Mouse (Mus musculus): ENCODE measurements around the gene Cdca4. TPM values are rescaled to one million over a fixed set of nuclear protein-coding genes. Genes with fewer than 3 reads are reported as not detected.
"Not testable (repeated sequence)": the region's sequence is repeated elsewhere in the genome, so short reads cannot be mapped to it uniquely, and the experiment has no call there.

Cdca4 gene
- polyA plus RNA-seq, 1 experiment: 10.2 TPM

GRCm38 (mm10) chr12:112828501-112829243 is 551 bp downstream of the Cdca4 start:
- peak in 1 of 2 experiments; percentile 70 for DNase-seq (ENCODE audit: extremely low spot score in 1 of 2, low spot score in 1 of 2)

- peak in 1 of 2 experiments; percentile 63 for DNase-seq (ENCODE audit: extremely low spot score in 1 of 2, low spot score in 1 of 2)
Measured at GRCm38 (mm10) chr12:112825901-112826300, 3.3 kb downstream of the Cdca4 start.

GRCm38 (mm10) chr12:112823221-112823620 is 6.0 kb downstream of the Cdca4 start:
- no peak for DNase-seq (ENCODE audit: extremely low spot score in 1 of 2, low spot score in 1 of 2)

GRCm38 (mm10) chr12:112822676-112823075 is 6.5 kb downstream of the Cdca4 start:
- DNase-seq (ENCODE audit: extremely low spot score in 1 of 2, low spot score in 1 of 2): no peak

GRCm38 (mm10) chr12:112821974-112822373 is 7.2 kb downstream of the Cdca4 start:
- no peak for DNase-seq (ENCODE audit: extremely low spot score in 1 of 2, low spot score in 1 of 2)

- no peak for DNase-seq (ENCODE audit: extremely low spot score in 1 of 2, low spot score in 1 of 2)
Measured at GRCm38 (mm10) chr12:112821216-112821615, 8.0 kb downstream of the Cdca4 start.

DNA sequence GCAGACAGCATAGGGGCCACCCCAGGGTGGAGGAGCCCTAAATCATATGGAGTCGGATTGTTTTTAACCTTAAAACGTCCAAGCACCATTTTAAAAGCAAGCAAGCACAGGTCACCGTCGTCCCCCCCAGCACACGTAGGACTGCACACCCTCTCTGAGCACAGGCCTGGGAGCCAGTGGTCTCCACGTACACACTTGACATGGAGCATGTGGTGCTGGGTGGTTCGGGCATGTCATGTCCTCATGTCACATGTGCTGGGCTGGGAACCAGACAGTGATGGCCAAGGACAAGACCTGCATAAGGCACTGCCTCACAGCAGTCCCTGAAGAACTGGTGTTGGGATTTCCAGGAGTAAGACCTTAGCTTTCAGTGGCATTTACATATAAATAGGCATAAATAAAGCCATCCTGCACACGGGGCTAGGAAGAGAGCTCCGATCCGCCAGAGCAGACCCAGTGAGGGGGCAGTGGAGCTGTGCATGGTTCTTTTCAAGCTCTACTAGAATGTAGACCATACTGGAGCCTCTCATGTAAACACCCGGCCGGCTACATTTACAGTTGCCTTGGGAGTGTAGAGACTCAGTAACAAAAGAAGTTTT is 8.7 kb downstream of the Cdca4 start:
- no peak for DNase-seq (ENCODE audit: extremely low spot score in 1 of 2, low spot score in 1 of 2)

DNA sequence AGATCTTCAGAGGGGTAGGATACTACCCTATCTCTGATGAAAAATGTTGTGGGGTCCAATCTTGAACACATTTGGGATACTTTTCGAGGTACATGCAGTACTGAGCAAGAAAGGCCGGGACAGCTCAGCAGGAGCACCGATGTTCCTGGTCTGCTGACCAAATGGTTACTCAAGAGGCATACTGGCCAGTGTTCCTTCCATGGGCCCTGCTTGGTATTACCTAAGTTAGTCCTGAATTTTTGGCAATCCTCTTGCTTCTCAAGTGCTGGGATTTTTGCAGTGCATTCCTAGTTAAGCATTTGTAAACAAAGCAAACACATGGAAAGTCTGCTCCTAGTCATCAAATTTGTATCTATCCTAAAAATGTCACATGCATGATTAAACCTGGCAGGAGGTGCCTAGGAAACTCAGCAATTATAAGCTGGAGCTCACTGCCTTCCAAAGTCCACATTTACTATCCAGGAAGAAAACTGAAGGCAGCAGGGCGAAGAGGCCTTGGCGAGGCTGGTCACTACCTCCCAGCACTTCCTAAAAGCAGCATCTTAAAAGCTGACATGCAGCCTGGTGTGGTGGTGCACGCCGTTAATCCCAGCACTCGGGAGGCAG is 10.1 kb downstream of the Cdca4 start:
- DNase-seq (ENCODE audit: extremely low spot score in 1 of 2, low spot score in 1 of 2): no peak

DNA sequence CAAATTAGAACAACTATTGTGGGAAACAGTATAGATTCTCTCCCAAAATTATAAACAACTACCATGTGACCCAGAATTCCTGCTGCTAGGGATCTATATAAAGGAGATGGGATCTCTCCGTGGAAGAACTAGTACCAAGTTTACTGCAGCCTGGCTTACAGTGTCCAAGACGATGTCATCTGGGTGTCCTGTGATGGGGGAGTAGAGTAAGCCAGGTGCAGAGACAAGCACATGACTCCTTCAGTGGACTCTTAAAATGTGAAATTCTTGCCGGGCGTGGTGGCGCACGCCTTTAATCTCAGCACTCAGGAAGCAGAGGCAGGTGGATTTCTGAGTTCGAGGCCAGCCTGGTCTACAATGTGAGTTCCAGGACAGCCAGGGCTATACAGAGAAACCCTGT is 12.4 kb downstream of the Cdca4 start:
- not testable (repeated sequence) for DNase-seq (ENCODE audit: extremely low spot score in 1 of 2, low spot score in 1 of 2)

GRCm38 (mm10) chr12:112816294-112816693 is 12.9 kb downstream of the Cdca4 start:
- DNase-seq (ENCODE audit: extremely low spot score in 1 of 2, low spot score in 1 of 2): peak in 1 of 2 experiments; percentile 72

DNA sequence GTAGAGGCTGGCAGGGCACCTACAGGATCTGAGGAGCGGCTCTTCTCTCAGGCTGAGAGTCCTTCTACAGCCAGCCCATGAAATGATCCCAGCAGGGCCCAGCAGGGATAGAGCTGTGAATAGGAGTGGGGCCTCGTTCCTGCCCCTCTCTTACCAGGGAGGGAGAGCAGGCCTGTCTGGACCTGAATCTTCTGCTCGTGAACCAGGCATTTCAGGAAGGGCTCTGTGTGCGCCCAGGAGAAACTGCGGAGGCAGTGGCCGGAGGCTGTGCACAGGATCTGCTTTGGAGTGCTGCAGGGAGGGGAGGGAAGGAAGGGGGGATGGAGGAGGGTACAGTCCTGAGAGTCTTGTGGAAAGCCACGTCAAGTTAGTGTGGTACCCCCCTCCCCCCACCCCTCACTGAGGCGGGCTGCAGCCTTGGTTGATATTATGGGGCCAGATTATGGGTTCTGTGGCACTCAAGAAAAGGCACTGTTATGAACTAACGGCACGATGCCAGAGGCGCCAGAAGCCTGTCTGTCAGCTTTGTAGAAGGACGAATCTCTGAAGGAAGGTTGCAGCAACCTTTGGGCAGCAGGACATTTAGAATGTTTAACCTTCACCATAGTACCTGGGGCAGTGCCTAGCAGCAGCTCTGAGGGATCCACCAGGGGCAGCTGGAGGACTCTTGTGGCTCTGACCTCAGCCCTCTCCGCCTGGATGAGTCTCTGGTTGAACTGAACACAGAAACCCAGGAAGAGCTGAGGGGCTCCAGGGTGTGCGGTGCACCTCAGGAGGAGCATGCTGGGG is 14.3 kb downstream of the Cdca4 start:
- DNase-seq (ENCODE audit: extremely low spot score in 1 of 2, low spot score in 1 of 2): no peak

GRCm38 (mm10) chr12:112813370-112813769 is 15.9 kb downstream of the Cdca4 start:
- DNase-seq (ENCODE audit: extremely low spot score in 1 of 2, low spot score in 1 of 2): no peak

- DNase-seq (ENCODE audit: extremely low spot score in 1 of 2, low spot score in 1 of 2): no peak
Measured at GRCm38 (mm10) chr12:112810092-112810885, 18.9 kb downstream of the Cdca4 start.

- no peak for DNase-seq (ENCODE audit: extremely low spot score in 1 of 2, low spot score in 1 of 2)
Measured at GRCm38 (mm10) chr12:112809641-112810040, 19.6 kb downstream of the Cdca4 start.

DNA sequence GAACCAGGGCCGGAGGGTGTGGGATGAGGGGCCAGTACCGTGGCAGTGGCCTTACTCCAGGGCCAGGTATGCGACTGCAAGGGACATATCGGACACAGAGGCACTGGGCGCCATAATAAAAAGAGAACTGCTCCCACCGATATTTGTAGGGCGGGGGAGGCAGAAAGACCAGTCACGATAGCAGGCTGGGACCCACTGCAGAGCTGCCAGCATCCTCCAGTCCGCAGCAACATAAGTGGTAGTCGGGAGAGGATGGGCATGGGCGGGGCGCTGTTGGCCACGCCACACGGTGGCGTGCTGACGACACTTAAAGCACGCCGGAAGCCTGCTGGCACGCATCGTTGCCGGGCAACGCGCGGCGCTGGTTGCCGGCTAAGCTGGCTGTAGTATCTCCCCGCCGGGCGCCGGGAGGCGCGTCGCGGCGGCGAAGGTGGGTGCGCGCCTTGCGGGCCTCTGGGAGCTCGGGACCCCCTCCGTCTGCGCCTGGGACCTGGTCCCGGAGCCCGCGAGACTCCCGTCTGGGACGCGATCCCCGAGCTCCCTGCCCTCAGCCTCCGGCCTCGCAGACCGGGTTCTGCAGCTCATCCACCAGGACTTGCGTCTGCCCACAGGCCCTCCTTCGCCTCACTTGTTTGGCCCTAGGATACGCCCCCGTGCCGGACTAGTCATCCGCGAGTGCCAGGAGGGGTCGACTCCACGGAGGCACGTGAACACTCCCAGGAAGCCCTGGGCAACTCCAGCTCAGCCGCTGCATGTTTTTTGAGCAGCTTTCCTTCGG is 20.4 kb downstream of the Cdca4 start, which contains the start of gene Clba1:
Gene Clba1, plus strand, starts transcription at position 351 of the 778 bp plus-strand sequence.
- DNase-seq (ENCODE audit: extremely low spot score in 1 of 2, low spot score in 1 of 2): peak; percentile 88 to 94

DNA sequence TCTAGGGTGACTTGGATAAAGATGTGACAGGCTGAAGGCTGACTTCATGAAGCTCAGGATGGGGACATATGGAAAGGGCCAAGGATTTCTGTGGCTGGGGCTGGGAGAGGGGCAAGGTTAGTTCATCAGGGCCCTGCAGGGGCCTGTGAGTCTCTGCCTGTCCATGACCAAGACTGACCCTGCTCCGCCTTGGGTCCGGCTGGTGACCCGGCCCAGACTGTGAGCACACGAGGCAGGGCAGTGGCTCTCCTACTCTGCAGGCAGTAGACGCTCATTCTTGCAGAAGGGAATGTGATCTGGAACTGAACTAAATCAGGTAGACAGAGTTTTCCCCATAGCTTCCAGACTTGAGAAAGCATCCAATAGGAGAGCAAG is 21.0 kb downstream of the Cdca4 start:
- no peak for DNase-seq (ENCODE audit: extremely low spot score in 1 of 2, low spot score in 1 of 2)

DNA sequence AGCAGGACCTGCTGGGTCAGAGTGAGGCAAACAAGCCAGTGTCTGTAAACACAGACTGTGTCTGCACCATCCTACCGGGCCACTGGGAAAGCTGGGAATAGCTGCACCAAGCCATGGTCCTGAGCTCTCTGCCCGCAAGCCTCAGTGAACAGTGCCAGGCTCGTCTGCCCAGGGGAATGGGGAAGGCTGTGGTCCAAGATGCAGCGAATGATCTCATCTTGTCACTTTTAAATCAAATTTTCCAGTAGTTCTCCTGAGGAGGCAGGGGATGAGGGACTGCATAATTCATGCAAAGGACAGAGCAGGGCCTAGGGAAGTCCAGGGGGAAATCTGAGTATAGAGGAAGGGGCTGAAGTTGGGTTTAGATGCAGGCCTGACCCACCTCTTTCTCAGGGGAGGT is 21.4 kb downstream of the Cdca4 start:
- DNase-seq (ENCODE audit: extremely low spot score in 1 of 2, low spot score in 1 of 2): no peak

GRCm38 (mm10) chr12:112806044-112806443 is 23.2 kb downstream of the Cdca4 start:
- DNase-seq (ENCODE audit: extremely low spot score in 1 of 2, low spot score in 1 of 2): no peak

- no peak for DNase-seq (ENCODE audit: extremely low spot score in 1 of 2, low spot score in 1 of 2)
Measured at GRCm38 (mm10) chr12:112804046-112804445, 25.2 kb downstream of the Cdca4 start.

All from frontal cortex, adult 2 months (tissue).